Mouse (Mus musculus) urinary bladder, postnatal 14 days (tissue): ENCODE measurements around the gene Wfdc21.

Experiments used
- DNase-seq: peaks from one replicate; pipeline ENCODE4 v3.0.0; 2021; ENCODE audit warnings: low spot score

Wfdc21 gene

GRCm38 (mm10) chr11:83802166-83802565, 55.4 kb downstream of the Wfdc21 start:
- peak; percentile 60 for DNase-seq
